Mouse (Mus musculus) layer of hippocampus, adult 11-12 months (tissue): ENCODE data around the gene Aurkaip1.
A peak's percentile ranks its signal among the peaks of the same experiment; 100 is the strongest.

Experiments used
- DNase-seq: peaks from one replicate; pipeline ENCODE4 v3.0.0; 2022; ENCODE audit warnings: low spot score

Aurkaip1 gene

GRCm38 (mm10) chr4:155829866-155830265 lies 1.2 kb upstream of the Aurkaip1 start:
- no peak for DNase-seq

GRCm38 (mm10) chr4:155830596-155830995 lies 476 bp upstream of the Aurkaip1 start:
- no peak for DNase-seq

- peak; percentile 41 for DNase-seq
Measured at GRCm38 (mm10) chr4:155831831-155832230, 759 bp downstream of the Aurkaip1 start.

- no peak for DNase-seq
Measured at GRCm38 (mm10) chr4:155832321-155832720, 1.2 kb downstream of the Aurkaip1 start.

GRCm38 (mm10) chr4:155833234-155833633 lies 2.2 kb downstream of the Aurkaip1 start:
- DNase-seq = no peak

- peak; percentile 81 for DNase-seq
Measured at GRCm38 (mm10) chr4:155833836-155834235, 2.8 kb downstream of the Aurkaip1 start.

GRCm38 (mm10) chr4:155837404-155838010 lies 6.4 kb downstream of the Aurkaip1 start:
- DNase-seq = no peak

- no peak for DNase-seq
Measured at GRCm38 (mm10) chr4:155838187-155839153, 7.4 kb downstream of the Aurkaip1 start.

GRCm38 (mm10) chr4:155839483-155839910 lies 8.4 kb downstream of the Aurkaip1 start, which contains the start of gene Mxra8:
TSS of gene Mxra8 (plus strand) at chr4:155839680.
- DNase-seq = no peak

- DNase-seq = no peak
Measured at GRCm38 (mm10) chr4:155840076-155841002, 9.3 kb downstream of the Aurkaip1 start.

- peak; percentile 45 for DNase-seq
Measured at GRCm38 (mm10) chr4:155841003-155841454, 10.0 kb downstream of the Aurkaip1 start.

- DNase-seq = no peak
Measured at GRCm38 (mm10) chr4:155841651-155842270, 10.7 kb downstream of the Aurkaip1 start.

- no peak for DNase-seq
Measured at GRCm38 (mm10) chr4:155843231-155843630, 12.2 kb downstream of the Aurkaip1 start.

- DNase-seq = peak; percentile 91
Measured at GRCm38 (mm10) chr4:155846871-155847578, 16.0 kb downstream of the Aurkaip1 start, which contains the start of gene Dvl1. TSS of gene Dvl1 (plus strand) at chr4:155847402.

- DNase-seq = peak; percentile 57
Measured at GRCm38 (mm10) chr4:155847591-155848352, 16.7 kb downstream of the Aurkaip1 start.

- DNase-seq = no peak
Measured at GRCm38 (mm10) chr4:155848434-155849095, 17.5 kb downstream of the Aurkaip1 start.

- DNase-seq = no peak
Measured at GRCm38 (mm10) chr4:155849391-155849790, 18.3 kb downstream of the Aurkaip1 start.

- no peak for DNase-seq
Measured at GRCm38 (mm10) chr4:155849792-155850451, 18.9 kb downstream of the Aurkaip1 start.

GRCm38 (mm10) chr4:155851368-155851767 lies 20.3 kb downstream of the Aurkaip1 start:
- no peak for DNase-seq
